Mouse (Mus musculus) olfactory bulb, adult 2 months (tissue): Measurements from ENCODE around the gene Col18a1.

ENCODE experiments used
- CTCF ChIP-seq: fragments of 200-500 bp; IDR thresholded peaks from 2 replicates; pipeline ENCODE4 v1.5.1; 2012; ENCODE audit warnings: low read depth, mild to moderate bottlenecking, low read length, moderate library complexity; ENCODE audit not compliant: insufficient read depth
- POLR2A ChIP-seq: fragments of 200-500 bp; IDR thresholded peaks from 2 replicates; pipeline ENCODE4 v1.6.1; 2012; ENCODE audit warnings: mild to moderate bottlenecking, low read depth, low read length, moderate library complexity; ENCODE audit not compliant: insufficient read depth

DNA sequence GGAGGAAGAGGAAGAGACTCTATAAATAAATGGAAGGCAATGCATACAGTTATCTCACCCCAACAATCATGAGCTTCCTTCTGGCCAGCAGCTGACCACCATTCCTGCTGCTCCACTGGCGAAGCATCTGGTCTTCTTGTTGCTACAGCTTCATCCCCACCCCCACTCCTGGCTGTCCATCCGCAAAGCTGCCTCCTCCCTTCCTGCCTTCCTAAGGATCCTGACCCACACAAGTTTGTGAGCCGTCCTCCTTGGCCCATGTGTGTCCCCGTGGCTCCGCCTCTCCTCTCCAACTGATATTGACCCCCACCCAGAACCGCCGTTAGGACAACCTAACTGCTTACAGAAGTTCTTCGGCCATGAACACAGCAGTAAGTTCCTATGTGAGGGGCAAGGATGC is 16.3 kb downstream of the Col18a1 start:
- no peak for TF ChIP-seq CTCF
- TF ChIP-seq POLR2A, result no peak
